Mouse (Mus musculus): Measurements from ENCODE around the gene Cysltr1. TPM values are rescaled to one million over a fixed set of nuclear protein-coding genes. Genes with fewer than 3 reads are reported as not detected.

The Cysltr1 gene
- polyA plus RNA-seq, 1 experiment: 0.30 TPM

DNA sequence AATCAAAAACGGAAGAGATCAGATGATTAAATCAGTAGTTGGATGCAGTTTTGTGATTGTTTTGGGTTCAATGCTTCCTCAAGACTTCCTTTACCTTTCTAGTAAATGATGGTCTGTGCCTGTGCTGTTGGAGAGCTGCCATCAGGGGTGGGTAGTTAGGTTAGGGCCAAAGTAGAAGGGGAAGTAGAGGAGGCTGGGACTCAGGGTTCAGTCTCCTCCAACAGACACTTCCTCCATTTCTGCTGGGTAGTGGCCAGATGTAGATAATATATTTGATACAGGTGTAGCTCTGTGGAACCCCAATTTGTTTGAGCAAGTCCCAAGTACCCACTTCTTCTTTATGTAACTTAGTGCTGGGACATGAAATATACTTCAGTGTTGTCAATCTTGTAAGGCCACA, 7.6 kb downstream of the Cysltr1 start:
- Histone ChIP-seq H3K27me3 (replicated peaks; ENCODE audit: control insufficient read depth, insufficient read depth, low read length) (no peaks in the 10 kb centered on the region), H3K4me1 (ENCODE audit: control insufficient read depth, insufficient read depth, low read length) (no peaks in the 10 kb centered on the region), H3K4me3 (ENCODE audit: insufficient read depth, low read depth, low read length) (no peak overlapping the region), H3K27ac (ENCODE audit: insufficient read depth, low read depth, low read length) (no peak overlapping the region), H3K36me3 (ENCODE audit: control insufficient read depth, insufficient read depth, low read length) (no peaks in the 10 kb centered on the region)
- 62% methylated on average over 1 of the region's 1 CpGs for WGBS
- no peak for DNase-seq
- no peak for TF ChIP-seq CTCF (conservative IDR thresholded peaks at IDR 0.05; ENCODE audit: insufficient read depth, insufficient read length, low read depth, low read length)
- no peak for TF ChIP-seq POLR2A (IDR thresholded peaks at IDR 0.05; ENCODE audit: low read depth, low read length)

DNA sequence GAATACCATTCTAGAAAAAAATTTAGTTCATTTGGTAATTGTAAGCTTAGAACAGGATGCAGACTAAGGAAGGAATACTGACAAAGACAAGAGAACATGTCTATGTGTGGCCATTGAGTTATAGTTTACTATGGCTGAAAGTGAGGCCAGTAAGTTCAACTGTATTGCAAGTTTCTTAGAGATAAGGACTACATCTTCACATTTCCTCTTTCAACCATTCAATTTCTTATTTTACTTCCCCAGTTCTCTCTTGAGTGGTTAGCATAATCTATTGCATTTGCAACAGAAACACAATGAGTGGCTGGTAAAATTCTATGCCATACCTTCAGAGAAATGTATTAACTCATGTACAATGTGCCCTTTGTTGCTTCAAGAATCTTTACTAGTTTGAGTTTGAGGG, 9.6 kb downstream of the Cysltr1 start:
- Histone ChIP-seq H3K4me3 (ENCODE audit: insufficient read depth, low read depth, low read length) (no peak overlapping the region), H3K4me1 (ENCODE audit: control insufficient read depth, insufficient read depth, low read length) (no peaks in the 10 kb centered on the region), H3K27ac (ENCODE audit: insufficient read depth, low read depth, low read length) (no peak overlapping the region), H3K36me3 (ENCODE audit: control insufficient read depth, insufficient read depth, low read length) (no peaks in the 10 kb centered on the region), H3K27me3 (replicated peaks; ENCODE audit: control insufficient read depth, insufficient read depth, low read length) (no peaks in the 10 kb centered on the region)
- TF ChIP-seq POLR2A (IDR thresholded peaks at IDR 0.05; ENCODE audit: low read depth, low read length): no peak
- no peak for TF ChIP-seq CTCF (conservative IDR thresholded peaks at IDR 0.05; ENCODE audit: insufficient read depth, insufficient read length, low read depth, low read length)
- no peak for DNase-seq

DNA sequence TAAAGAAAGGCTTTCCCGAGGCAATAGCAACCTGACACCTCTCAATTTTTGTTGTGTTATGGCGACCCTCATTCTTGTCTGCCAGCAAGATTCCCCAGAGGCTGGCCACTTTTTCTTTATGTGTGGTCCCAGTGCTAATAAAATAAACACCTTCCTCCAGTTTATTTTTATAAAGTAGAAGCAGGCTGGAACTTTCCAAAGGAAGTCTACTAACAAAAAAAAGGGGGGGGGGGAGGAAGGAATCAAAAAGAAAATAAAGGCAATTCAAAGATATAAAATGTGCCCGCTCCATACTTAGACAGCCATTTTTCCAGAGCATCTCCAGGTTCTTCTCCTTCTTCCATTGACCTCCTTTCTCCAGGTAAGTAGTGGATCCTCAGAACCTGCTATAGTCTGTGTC, 20.6 kb downstream of the Cysltr1 start, which contains the start of gene Gm5127:
Gene Gm5127 (plus strand): TSS at position 301 of the 400 bp plus-strand sequence.
- DNase-seq: no peak
- Histone ChIP-seq H3K27me3 (replicated peaks; ENCODE audit: control insufficient read depth, insufficient read depth, low read length) (no peaks in the 10 kb centered on the region), H3K36me3 (ENCODE audit: control insufficient read depth, insufficient read depth, low read length) (no peaks in the 10 kb centered on the region), H3K27ac (ENCODE audit: insufficient read depth, low read depth, low read length) (no peak within 1 kb of the TSS), H3K4me3 (ENCODE audit: insufficient read depth, low read depth, low read length) (no peak within 1 kb of the TSS), H3K4me1 (ENCODE audit: control insufficient read depth, insufficient read depth, low read length) (no peaks in the 10 kb centered on the region)
- TF ChIP-seq CTCF (conservative IDR thresholded peaks at IDR 0.05; ENCODE audit: insufficient read depth, insufficient read length, low read depth, low read length): no peak
- TF ChIP-seq POLR2A (IDR thresholded peaks at IDR 0.05; ENCODE audit: low read depth, low read length): no peak
- 34% methylated on average over 3 of the region's 3 CpGs for WGBS

DNA sequence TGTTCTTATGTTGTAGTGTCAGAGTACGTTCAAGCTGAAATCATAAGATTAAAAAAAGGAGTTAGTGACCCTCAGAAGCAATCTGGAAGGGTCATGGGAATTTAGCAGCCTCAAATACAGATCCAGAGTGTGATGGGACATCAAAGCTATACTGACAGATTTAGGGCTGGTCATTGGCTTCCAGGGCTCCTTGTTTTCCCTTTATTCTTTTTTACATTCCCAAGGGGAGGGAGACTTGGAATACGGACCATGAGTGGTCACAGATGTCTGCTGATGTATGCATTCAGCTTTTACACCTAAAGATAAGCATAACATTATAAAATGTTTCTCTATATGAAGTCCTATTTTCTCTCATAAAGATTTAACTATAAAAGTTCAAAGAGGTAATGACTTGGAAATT, 21.3 kb downstream of the Cysltr1 start:
- DNase-seq: no peak
- TF ChIP-seq POLR2A (IDR thresholded peaks at IDR 0.05; ENCODE audit: low read depth, low read length) (no peak), CTCF (conservative IDR thresholded peaks at IDR 0.05; ENCODE audit: insufficient read depth, insufficient read length, low read depth, low read length) (no peak)
- no peak overlapping the region for H3K4me3 ChIP-seq (ENCODE audit: insufficient read depth, low read depth, low read length)
- H3K4me1 ChIP-seq (ENCODE audit: control insufficient read depth, insufficient read depth, low read length): no peaks in the 10 kb centered on the region
- WGBS: 37% methylated on average over 2 of the region's 2 CpGs
- no peaks in the 10 kb centered on the region for H3K27me3 ChIP-seq (replicated peaks; ENCODE audit: control insufficient read depth, insufficient read depth, low read length)
- H3K36me3 ChIP-seq (ENCODE audit: control insufficient read depth, insufficient read depth, low read length): no peaks in the 10 kb centered on the region
- H3K27ac ChIP-seq (ENCODE audit: insufficient read depth, low read depth, low read length): no peak overlapping the region

DNA sequence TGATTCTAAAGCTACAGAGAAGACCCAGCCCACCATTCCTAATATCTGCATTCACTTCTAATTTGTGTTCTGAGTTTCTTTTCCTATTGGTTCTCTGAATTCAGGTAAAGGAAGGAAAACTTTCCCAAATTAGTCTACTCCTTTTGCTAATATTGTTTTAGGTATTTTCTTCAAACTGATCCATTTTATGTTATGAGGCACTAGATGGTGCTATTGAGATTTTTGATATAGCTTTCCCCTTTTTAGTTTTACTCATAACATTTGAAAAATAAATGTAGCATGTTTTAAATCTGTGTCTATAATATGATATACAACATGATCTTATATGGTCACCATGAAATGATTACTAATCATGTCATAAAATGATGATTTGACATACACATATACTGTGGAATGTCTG, 23.1 kb downstream of the Cysltr1 start:
- DNase-seq: no peak
- Histone ChIP-seq H3K27ac (ENCODE audit: insufficient read depth, low read depth, low read length) (no peak overlapping the region), H3K27me3 (replicated peaks; ENCODE audit: control insufficient read depth, insufficient read depth, low read length) (no peaks in the 10 kb centered on the region), H3K4me3 (ENCODE audit: insufficient read depth, low read depth, low read length) (no peak overlapping the region), H3K36me3 (ENCODE audit: control insufficient read depth, insufficient read depth, low read length) (no peaks in the 10 kb centered on the region), H3K4me1 (ENCODE audit: control insufficient read depth, insufficient read depth, low read length) (no peaks in the 10 kb centered on the region)
- no peak for TF ChIP-seq CTCF (conservative IDR thresholded peaks at IDR 0.05; ENCODE audit: insufficient read depth, insufficient read length, low read depth, low read length)
- no peak for TF ChIP-seq POLR2A (IDR thresholded peaks at IDR 0.05; ENCODE audit: low read depth, low read length)

DNA sequence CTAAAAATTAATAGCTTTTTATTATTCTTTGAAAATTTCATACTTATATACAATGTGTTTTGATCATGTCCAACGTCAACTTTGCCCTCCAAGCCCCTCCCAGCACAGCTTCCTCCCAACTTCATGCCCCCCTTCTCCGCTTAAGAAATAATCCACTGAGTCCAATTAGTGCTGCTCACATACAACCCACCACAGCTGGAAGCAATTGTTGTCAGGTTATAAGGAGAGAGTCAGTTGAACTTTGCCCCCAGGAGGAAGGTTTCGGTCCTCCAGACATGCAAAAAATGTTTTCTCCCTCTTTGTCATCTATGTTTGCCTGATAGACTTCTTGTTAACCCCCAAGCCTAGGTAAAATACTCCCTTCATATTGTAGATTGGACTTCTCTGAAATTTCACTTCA, 24.5 kb downstream of the Cysltr1 start:
- TF ChIP-seq POLR2A (IDR thresholded peaks at IDR 0.05; ENCODE audit: low read depth, low read length) (no peak), CTCF (conservative IDR thresholded peaks at IDR 0.05; ENCODE audit: insufficient read depth, insufficient read length, low read depth, low read length) (no peak)
- DNase-seq: no peak
- 62% methylated on average over 3 of the region's 3 CpGs for WGBS

DNA sequence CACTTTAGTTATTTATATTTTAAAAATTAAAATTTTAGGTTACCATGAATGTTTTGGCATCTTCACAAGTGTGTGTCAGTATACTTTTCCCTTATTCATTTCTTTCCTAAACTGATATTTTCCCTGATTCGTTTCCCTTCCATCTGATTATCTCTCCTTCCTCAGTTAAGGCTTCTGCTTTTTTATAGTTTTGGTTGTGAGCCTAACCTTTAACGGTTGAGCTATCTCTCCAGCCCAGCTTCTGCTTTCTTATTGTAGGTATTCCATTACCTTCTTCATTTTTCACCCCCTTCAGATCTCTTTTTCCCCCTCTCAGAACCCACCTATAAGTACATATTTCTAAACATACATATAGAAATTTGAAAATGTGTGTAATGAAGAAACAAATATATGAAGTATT, 48.0 kb downstream of the Cysltr1 start:
- Histone ChIP-seq H3K4me1 (ENCODE audit: control insufficient read depth, insufficient read depth, low read length) (no peaks in the 10 kb centered on the region), H3K4me3 (ENCODE audit: insufficient read depth, low read depth, low read length) (no peak overlapping the region)
- WGBS: 42% methylated on average over 2 of the region's 2 CpGs

More for the DNA sequence above, 24.5 kb downstream of the Cysltr1 start:
- Histone ChIP-seq H3K27ac (ENCODE audit: insufficient read depth, low read depth, low read length) (no peak overlapping the region), H3K27me3 (replicated peaks; ENCODE audit: control insufficient read depth, insufficient read depth, low read length) (no peaks in the 10 kb centered on the region), H3K36me3 (ENCODE audit: control insufficient read depth, insufficient read depth, low read length) (no peaks in the 10 kb centered on the region), H3K4me3 (ENCODE audit: insufficient read depth, low read depth, low read length) (no peak overlapping the region), H3K4me1 (ENCODE audit: control insufficient read depth, insufficient read depth, low read length) (no peaks in the 10 kb centered on the region)

DNA sequence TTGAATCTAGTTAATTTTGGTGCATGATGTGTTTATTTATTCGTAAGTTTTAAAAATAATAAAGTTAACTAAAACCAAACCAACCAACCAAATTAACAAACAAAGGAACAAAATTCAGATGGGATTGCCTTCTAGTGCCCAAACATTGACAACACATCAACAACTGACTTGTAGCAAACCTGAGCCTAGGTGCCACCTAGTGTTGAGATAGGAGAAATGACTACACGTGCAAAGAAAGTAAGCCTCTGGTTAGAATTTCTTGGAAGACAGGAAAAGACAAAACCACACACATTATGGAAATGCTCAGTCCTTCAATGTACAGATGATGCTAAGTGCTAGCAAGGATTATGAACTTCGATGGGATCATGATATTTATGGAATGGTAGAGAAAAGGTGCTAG, 67.1 kb downstream of the Cysltr1 start:
- Histone ChIP-seq H3K4me1 (ENCODE audit: control insufficient read depth, insufficient read depth, low read length) (no peaks in the 10 kb centered on the region), H3K27ac (ENCODE audit: insufficient read depth, low read depth, low read length) (no peak overlapping the region), H3K36me3 (ENCODE audit: control insufficient read depth, insufficient read depth, low read length) (no peaks in the 10 kb centered on the region), H3K27me3 (replicated peaks; ENCODE audit: control insufficient read depth, insufficient read depth, low read length) (no peaks in the 10 kb centered on the region), H3K4me3 (ENCODE audit: insufficient read depth, low read depth, low read length) (no peak overlapping the region)
- DNase-seq: peak; percentile 0
- 38% methylated on average over 3 of the region's 3 CpGs for whole genome bisulfite sequencing
- TF ChIP-seq POLR2A (IDR thresholded peaks at IDR 0.05; ENCODE audit: low read depth, low read length): no peak
- TF ChIP-seq CTCF (conservative IDR thresholded peaks at IDR 0.05; ENCODE audit: insufficient read depth, insufficient read length, low read depth, low read length): no peak

More for the DNA sequence above, 48.0 kb downstream of the Cysltr1 start:
- Histone ChIP-seq H3K27ac (ENCODE audit: insufficient read depth, low read depth, low read length) (no peak overlapping the region), H3K36me3 (ENCODE audit: control insufficient read depth, insufficient read depth, low read length) (no peaks in the 10 kb centered on the region), H3K27me3 (replicated peaks; ENCODE audit: control insufficient read depth, insufficient read depth, low read length) (no peaks in the 10 kb centered on the region)
- TF ChIP-seq CTCF (conservative IDR thresholded peaks at IDR 0.05; ENCODE audit: insufficient read depth, insufficient read length, low read depth, low read length): no peak
- no peak for TF ChIP-seq POLR2A (IDR thresholded peaks at IDR 0.05; ENCODE audit: low read depth, low read length)
- DNase-seq: no peak

Other genes with a start within 250 kb of the Cysltr1 start
- 0.03 TPM in 1 of 2 replicates, not detected in the other for gene Fndc3c1, start 118.3 kb downstream of the Cysltr1 start, polyA plus RNA-seq (2012; rRNA removed)
- gene Gm5127, start 20.5 kb downstream of the Cysltr1 start, polyA plus RNA-seq (2012; rRNA removed): 0.06 TPM in 1 of 2 replicates, not detected in the other
- gene Rtl3, start 237.0 kb upstream of the Cysltr1 start, polyA plus RNA-seq (2012; rRNA removed): 0.08 and 0.16 TPM in 2 replicates